Mouse (Mus musculus) splenic B cell, adult 2 months (primary cell): ENCODE data around the gene Tff1.

ENCODE experiments used
- DNase-seq: peaks from one replicate; pipeline ENCODE4 v3.0.0-alpha.2; 2011; ENCODE audit warnings: low read depth, low spot score
- H3K27me3 ChIP-seq: 2 replicates; pipeline ENCODE4 v1.6.1; 2012; ENCODE audit warnings: mild to moderate bottlenecking, low read length, moderate library complexity, mixed read lengths; ENCODE audit not compliant: control insufficient read depth, poor library complexity, insufficient read depth, severe bottlenecking
- H3K36me3 ChIP-seq: 2 replicates; pipeline ENCODE4 v1.6.1; 2012; ENCODE audit warnings: mild to moderate bottlenecking, low read length, moderate library complexity, mixed read lengths; ENCODE audit not compliant: control insufficient read depth, poor library complexity, insufficient read depth, severe bottlenecking

Tff1 gene

DNA sequence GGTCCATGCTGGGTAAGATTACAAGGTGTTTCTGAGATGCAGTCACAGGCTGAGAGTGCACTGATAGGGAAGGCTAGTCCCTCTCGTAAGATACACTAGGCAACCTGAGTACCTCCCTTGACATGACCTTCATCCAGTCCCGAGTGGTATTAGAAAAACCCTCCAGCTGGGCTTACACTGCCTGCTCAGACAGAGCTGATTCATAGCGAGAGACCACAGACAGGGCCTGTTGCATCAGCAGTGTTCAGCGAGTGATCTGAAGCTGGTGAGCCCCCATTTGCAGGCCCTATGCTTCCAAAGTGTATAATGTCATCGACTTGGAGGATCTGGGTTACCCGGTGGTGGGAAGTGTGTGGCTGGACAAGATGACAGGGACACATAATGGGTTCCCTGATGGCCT lies at the start of gene Tff1:
Tff1 (minus strand) TSS at position 151 of the 400 bp plus-strand sequence.
- Histone ChIP-seq H3K36me3 (no peaks in the 10 kb centered on the region), H3K27me3 (no peaks in the 10 kb centered on the region)
- no peak for DNase-seq

DNA sequence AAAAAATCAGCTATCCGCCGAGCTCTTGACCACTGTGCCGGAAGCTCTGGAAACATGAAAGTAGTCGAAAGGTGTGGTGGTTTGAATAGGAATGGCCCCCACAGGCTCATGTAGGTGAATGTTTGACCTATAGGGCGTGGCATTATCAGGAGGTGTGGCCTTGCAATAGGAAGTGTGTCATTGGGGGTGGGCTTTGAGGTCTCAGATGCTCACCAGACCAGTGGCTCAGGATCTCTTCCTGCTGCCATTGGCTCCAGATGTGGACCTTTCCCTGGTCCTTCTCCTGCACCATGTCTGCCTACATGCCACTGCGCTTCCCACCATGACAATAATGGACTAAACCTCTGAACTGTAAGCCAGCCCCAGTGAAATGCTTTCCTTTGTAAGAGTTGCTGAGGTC lies 46.8 kb upstream of the Tff1 start:
- no peaks in the 10 kb centered on the region for H3K27me3 ChIP-seq
- no peak for DNase-seq

DNA sequence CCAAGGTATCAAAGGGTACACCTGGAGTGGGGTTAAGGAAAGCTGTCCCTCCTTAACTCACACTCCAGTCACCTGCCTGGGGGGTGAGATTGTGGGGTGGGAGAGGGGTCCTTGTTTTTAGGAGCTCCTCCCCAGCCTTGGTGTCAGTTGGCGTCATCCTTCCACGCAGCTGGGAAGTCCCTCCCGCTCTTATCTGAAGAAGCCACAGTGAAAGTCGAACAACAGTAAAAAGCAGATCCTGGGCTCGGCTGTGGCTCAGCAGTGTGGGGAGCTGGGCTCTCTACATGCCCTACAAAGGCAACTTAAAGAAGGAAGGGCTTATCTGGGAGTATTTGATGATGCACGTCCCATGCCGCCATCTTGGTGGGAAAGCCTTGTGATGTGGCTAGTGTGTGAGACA lies 45.2 kb upstream of the Tff1 start:
- Histone ChIP-seq H3K36me3 (no peaks in the 10 kb centered on the region), H3K27me3 (no peaks in the 10 kb centered on the region)
- DNase-seq: no peak

More for the DNA sequence above, 46.8 kb upstream of the Tff1 start:
- H3K36me3 ChIP-seq: no peaks in the 10 kb centered on the region

DNA sequence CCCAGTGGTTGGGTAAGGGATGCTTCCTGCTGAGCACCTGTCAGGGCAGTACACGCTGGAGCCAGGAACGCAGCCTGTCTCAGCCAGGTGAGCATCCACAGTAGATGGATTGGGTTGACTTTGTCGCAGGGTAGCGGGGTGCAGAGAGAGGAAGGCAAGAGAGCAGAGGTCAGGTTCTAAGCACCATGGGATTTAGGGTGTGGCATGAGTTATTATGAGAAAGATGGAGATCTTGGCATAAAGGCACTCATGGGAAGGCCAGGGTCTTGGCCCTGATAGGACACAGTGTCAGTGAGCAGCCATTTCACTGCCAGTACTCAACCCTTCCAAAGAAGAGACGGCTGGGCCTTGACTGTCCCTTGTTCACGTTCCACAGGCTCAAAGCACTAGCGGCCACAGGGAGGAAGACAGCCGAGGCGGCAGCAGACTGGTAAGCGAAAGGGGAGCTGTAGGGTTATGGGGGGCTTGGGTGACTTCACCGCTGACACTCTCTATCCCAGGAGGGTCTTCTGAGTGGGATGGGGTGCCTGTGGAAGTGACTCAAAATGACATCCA lies 44.4 kb upstream of the Tff1 start:
- Histone ChIP-seq H3K27me3 (no peaks in the 10 kb centered on the region), H3K36me3 (no peaks in the 10 kb centered on the region)
- no peak for DNase-seq

DNA sequence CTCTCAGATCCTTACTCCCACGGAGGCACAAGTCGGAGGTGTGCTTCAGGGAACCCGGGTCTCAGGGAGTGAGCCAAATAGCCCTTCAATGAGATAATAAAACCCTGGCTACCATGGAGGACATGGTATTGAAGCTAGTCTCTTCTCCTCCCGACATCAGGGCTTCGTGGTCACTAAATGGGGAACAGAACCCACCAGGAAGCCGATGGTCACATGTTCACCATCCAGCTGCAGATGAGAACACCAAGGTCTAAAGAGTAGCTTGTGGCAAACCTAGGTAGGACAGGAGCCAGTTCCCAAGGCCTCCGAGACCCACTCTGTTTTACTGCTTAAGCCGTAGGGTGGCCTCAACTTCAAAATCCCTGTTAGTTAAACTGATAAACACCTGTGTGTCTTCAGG lies 43.6 kb upstream of the Tff1 start:
- Histone ChIP-seq H3K36me3 (no peaks in the 10 kb centered on the region), H3K27me3 (no peaks in the 10 kb centered on the region)
- DNase-seq: no peak

DNA sequence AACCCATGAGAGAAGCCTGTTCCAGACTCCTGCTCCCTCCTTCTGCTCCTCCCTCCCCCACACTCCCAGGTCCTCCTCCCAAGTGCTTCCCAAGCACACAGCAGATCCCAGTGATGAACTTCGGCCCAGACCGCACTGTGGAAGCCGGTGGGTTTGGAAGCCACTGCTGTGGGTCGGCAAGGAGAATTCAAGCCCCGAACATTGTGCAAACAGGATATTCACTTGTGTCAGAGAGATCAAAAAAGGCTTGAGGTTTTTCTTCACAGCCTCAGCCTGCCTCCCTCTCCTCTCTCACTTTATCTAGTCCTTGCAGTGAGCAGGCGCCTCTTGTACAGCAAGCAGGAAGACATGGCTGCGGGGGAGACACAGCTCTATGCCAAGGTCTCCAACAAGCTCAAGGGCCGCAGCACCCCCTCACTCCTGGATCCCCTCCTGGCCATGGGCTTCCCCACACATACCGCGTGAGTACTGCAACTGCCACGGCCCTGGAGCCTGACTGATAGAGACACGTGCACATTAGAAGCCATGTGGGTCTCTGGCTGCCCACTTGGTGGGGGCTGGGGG lies 42.8 kb upstream of the Tff1 start, which contains the start of gene Ubash3a:
Ubash3a (plus strand) TSS at position 103 of the 564 bp plus-strand sequence.
- Histone ChIP-seq H3K27me3 (no peaks in the 10 kb centered on the region), H3K36me3 (no peaks in the 10 kb centered on the region)
- no peak for DNase-seq

DNA sequence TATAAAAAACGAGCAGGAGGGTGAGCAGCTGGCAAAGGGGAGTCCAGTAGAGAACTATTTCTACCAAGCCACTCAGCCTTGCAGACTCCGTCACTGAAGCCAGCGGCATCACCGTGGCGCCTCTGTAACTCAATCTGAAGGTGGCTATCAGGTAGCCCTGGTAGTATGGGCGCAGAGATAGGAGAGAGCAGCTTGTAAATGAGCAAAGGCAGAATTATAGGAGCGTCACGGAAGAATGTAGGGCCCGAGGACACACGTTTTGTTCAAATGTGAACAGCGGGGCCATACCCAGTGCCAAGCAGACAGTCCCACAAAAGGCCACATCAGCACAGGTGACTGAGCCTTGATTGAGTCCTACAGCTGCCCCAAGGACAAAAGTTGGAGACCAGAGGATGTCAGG lies 33.8 kb upstream of the Tff1 start, which contains the start of gene Tmprss3:
Tmprss3 (minus strand) TSS at position 101 of the 400 bp plus-strand sequence.
- no peaks in the 10 kb centered on the region for H3K36me3 ChIP-seq
- no peaks in the 10 kb centered on the region for H3K27me3 ChIP-seq
- no peak for DNase-seq

DNA sequence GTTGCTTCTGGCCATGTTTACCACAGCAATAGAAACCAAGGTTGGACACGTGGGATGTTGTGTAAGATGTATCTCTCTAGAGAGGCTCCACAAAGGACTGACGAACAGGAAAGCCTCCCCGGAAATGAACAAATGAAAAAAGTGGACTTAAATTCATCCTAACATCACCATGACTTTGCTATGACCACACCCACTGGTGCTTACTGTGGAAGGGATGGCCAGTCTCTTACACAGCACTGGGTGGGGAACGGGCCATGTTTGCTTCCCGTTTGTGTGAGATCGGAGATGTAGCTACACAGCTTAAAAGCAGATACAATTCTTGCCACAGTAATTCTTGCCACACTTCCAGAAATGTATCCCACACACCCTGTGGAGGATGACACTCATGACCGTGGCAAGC lies 31.2 kb upstream of the Tff1 start:
- Histone ChIP-seq H3K27me3 (no peaks in the 10 kb centered on the region), H3K36me3 (no peaks in the 10 kb centered on the region)
- DNase-seq: no peak

DNA sequence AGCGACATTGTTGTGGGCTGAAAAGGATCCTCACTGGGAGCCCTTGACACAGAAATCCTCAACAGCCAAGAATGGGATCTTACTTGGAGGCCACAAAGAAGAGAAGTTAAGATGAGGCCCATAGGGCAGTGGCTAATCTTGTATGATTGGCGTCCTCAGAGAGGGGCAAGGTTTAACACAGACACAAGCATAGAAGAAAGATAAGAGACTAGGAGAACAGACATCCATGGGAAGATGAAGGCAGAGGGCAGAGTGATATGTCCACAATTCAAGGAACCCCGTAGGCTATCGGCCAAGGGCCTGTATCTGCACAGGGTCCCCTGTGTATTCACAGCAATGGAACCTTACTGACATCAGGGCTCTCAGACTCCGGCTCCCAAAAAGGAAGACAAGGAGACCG lies 30.1 kb upstream of the Tff1 start:
- Histone ChIP-seq H3K36me3 (no peaks in the 10 kb centered on the region), H3K27me3 (no peaks in the 10 kb centered on the region)
- DNase-seq: no peak

DNA sequence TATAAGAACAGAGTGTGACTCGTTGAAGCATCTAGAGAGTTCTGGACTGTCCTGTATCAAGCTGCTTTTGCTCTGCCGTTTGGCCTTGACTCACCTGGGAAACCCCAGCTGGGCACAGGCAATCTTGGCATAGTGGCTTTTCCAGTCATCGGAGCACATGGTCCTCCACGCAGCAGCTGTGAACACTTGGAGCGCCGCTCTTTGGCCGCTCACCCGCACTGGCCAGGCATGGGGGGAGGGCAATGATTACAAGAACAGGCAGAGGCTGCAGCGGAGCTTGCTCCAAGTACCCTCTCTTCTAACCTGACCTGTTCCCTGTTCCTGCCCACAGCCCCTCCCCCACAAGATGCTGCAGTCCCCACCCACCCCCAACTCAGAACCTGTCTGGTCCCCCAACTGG lies 28.3 kb upstream of the Tff1 start:
- DNase-seq: no peak
- Histone ChIP-seq H3K36me3 (no peaks in the 10 kb centered on the region), H3K27me3 (no peaks in the 10 kb centered on the region)

DNA sequence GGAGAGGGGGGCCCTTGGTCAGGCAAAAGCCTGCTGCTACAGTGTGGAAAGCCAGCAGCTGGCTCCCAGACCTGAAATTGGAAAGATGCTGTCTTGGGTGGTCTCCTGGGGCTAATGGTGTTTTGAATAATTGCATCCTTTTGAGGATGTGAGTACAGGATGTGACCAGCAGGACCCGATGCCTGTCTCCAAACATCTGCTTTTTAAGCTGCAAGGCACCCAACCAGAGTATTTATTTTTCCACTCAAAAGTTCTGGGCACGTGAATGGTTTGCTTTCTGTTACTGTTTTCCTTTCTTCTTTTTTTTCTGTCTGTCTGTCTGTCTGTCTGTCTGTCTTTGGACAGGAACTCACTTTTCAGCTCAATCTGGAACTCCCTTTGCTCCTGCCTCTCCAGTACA lies 27.6 kb upstream of the Tff1 start:
- no peaks in the 10 kb centered on the region for H3K36me3 ChIP-seq
- peak; percentile 73 for DNase-seq
- no peaks in the 10 kb centered on the region for H3K27me3 ChIP-seq

DNA sequence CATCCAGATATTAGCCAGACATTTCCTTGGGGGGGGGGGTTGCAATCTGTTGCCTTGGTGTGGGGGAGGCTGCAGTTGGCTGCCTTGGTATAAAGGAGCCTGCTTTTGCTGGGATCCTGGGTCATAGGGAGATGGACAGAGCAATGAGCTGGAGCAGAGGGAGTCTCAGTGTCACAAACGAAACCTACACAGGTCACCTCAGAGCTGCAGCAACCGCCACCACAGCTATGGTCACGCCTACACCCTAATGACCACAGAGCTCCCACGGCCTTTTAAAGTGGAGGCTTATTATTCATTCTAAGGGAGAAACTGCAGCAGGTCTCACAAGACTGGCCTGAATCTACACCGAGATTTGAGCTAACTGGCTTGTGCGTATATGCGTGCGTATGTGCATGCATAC lies 26.7 kb upstream of the Tff1 start:
- H3K36me3 ChIP-seq: no peaks in the 10 kb centered on the region
- no peak for DNase-seq
- no peaks in the 10 kb centered on the region for H3K27me3 ChIP-seq

DNA sequence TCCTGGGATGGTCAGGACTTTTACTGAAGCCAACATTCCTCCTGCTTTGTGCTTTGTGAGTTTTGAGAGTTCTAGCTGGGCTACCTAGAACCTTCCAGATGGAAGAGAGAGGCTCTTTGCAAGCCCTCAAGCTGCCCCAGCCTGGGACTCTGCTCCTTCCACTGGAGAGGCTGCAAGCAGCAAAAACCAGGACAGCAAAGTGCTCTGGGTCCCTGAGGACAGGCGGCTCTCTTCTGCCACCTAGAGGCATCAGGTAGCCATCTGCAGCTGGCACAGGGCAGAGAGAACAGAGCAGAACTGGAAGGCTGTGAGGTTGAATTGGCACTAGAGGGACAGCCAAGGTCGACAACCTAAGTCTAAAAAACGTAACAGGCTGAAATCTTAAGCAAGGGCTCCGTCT lies 22.3 kb upstream of the Tff1 start:
- no peaks in the 10 kb centered on the region for H3K27me3 ChIP-seq
- DNase-seq: peak; percentile 79
- no peaks in the 10 kb centered on the region for H3K36me3 ChIP-seq

DNA sequence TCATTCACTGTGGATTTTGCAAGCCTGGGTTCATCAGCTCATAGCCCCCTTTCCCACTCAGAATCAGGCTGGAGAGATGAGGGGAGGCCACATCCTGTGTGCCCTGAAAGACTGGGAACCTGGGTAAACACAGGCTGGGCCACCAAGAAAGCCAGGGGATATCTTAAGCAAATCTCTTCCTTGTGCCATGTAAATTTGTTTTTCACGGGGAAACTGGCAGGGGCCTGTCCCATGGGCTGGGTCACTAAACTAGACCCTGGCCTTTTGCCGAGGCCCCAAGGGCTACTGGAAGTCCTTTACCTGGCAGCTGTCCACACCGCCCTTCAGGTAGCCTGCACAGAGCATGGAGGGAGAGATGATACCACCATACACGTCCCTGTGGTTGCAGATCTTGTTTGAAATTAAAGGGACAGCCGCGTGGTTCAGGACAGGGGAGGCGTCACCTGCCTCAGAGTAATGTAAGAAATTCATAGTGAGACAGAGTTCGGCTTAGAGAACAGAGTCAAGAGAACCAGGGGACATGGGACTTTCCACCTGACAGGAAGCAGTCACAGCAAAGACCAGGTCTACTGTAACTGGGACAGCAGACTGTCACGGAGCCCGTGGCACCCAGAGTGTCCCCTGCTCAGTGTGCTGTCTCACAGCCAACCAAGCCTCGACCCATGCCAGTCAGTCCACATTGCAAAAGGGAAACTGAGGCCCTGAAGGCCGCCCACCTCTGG lies 19.4 kb upstream of the Tff1 start:
- DNase-seq: peak; percentile 31
- H3K36me3 ChIP-seq: no peaks in the 10 kb centered on the region
- no peaks in the 10 kb centered on the region for H3K27me3 ChIP-seq

DNA sequence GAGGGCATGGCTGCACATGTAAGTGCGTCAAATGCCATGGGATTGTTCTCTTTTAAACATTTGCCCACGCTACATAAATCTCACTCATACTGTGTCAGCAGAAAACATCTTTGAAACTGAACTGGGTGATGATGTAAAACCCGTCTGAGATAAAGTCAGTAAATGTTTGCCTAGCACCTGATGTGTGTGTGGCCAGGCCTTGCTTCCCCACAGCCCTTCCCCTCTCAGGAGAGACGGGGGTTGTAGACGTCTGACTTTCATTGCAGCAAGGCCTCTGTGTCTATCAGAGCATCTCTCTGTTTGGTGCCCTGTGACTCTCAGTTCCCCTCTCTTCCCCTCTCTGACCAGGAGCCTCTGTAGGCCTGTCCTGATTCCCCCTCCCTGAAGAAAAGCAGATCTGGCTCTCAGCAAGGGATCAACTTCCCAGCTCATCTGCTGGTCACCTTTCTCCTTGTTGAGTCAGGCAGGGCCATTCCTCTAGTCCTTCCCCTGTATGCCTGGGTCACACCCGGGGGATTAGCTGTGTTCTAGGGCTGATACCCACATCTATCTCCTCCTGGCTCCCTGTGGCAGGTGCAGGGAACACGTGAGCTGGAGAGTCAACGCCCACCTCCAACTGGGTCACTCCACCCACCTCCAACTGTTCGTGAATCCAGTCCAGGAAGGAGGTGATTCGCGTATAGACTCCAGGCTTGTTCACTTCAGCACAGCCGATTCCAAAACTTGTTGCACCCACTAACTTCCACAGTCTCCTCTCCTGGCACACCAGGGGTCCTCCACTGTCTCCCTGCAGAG lies 18.3 kb upstream of the Tff1 start:
- H3K36me3 ChIP-seq: no peaks in the 10 kb centered on the region

More for the DNA sequence above, 18.3 kb upstream of the Tff1 start:
- no peaks in the 10 kb centered on the region for H3K27me3 ChIP-seq
- peak; percentile 35 for DNase-seq
